Mouse (Mus musculus) ovary, adult 18-20 months (tissue): ENCODE data around the gene Gapvd1.
A peak's percentile ranks its signal among the peaks of the same experiment; 100 is the strongest.

ENCODE experiments used
- DNase-seq: peaks from one replicate; pipeline ENCODE4 v3.0.0; 2022; ENCODE audit warnings: low spot score, mixed read lengths

The Gapvd1 gene

GRCm38 (mm10) chr2:34635249-34636165 is 119.5 kb downstream of the Gapvd1 start:
- DNase-seq, result no peak

- no peak for DNase-seq
Observed at GRCm38 (mm10) chr2:34632051-34632450, 123.0 kb downstream of the Gapvd1 start.

- no peak for DNase-seq
Observed at GRCm38 (mm10) chr2:34630445-34630844, 124.6 kb downstream of the Gapvd1 start.

GRCm38 (mm10) chr2:34629758-34630157 is 125.3 kb downstream of the Gapvd1 start:
- peak; percentile 45 for DNase-seq

- DNase-seq, result peak; percentile 78
Observed at GRCm38 (mm10) chr2:34628903-34629540, 126.0 kb downstream of the Gapvd1 start.

GRCm38 (mm10) chr2:34627328-34628226 is 127.5 kb downstream of the Gapvd1 start:
- no peak for DNase-seq
